Mouse (Mus musculus): Measurements from ENCODE around the gene Pdpn. TPM values are rescaled to one million over a fixed set of nuclear protein-coding genes. Genes with fewer than 3 reads are reported as not detected.

Gene Pdpn
- polyA plus RNA-seq (2012; rRNA removed): 0.33 and 0.59 TPM in 2 replicates

DNA sequence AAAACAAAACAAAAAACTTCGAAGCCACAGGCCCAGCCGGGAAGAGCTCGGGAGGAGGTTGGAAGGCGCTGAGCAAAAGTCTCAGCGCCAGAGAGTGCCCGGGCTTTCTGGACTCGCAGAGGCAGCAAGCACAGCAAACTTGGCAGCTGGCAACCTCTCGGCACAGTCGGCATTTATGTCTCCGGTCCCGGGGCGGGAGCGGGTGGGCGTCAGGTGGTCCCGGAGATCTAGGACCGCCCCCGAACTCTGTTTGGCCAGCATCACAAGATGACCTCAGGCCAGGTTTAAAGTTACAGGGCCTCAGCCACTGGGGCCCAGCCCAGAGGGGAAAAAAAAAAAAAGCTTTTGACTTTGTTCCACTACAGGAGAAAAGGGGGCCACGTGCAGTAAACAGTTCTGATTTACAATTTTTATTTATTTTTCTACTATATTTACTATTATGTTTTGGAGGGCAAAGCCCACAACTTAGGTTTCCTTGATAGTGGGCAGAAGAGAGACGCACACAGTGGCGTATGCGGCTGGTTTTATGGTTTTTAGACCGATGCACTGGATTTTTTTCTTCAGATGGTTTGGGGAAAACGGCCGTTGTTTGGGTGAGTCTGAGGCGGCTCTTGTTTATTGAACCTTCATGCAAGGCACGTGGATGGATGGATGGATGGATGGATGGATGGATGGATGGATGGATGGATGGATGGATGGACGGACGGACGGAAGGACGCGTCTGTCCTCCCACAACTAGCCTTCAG, at the start of gene Pdpn:
TSS of gene Pdpn (minus strand) at position 240 of the 746 bp plus-strand sequence.

Other genes with a start within 250 kb of the Pdpn start
- gene Prdm2, start 86.6 kb downstream of the Pdpn start, polyA plus RNA-seq (2012; rRNA removed): 3.5 and 4.1 TPM in 2 replicates
- gene Lrrc38, start 50.2 kb upstream of the Pdpn start, polyA plus RNA-seq (2012; rRNA removed): 0.03 TPM in 1 of 2 replicates, not detected in the other
- not detected in 2 replicates for gene Pramel1, start 94.9 kb upstream of the Pdpn start, polyA plus RNA-seq (2012; rRNA removed)
- gene Pramef8, start 112.9 kb upstream of the Pdpn start, polyA plus RNA-seq (2012; rRNA removed): 1.3 and 1.6 TPM in 2 replicates
- not detected in 2 replicates for gene Oog4, start 150.8 kb upstream of the Pdpn start, polyA plus RNA-seq (2012; rRNA removed)
- not detected in 2 replicates for gene Gm13043, start 211.8 kb upstream of the Pdpn start, polyA plus RNA-seq (2012; rRNA removed)
- not detected in 2 replicates for gene Gm13040, start 236.4 kb upstream of the Pdpn start, polyA plus RNA-seq (2012; rRNA removed)

Data from liver, embryonic 14 days (tissue).